Mouse (Mus musculus) neural tube, embryonic 11.5 days (tissue): ENCODE data around the gene Il17rc. TPM values are rescaled to one million over a fixed set of nuclear protein-coding genes. Genes with fewer than 3 reads are reported as not detected.

Source experiments
- ATAC-seq: fragments of 200-750 bp; cut with Nextera tagmentation; 2 replicates; pipeline ENCODE4 v1.8.0; 2017; ENCODE audit warnings: moderate number of reproducible peaks, mild to moderate bottlenecking, moderate TSS enrichment, moderate library complexity; ENCODE audit not compliant: insufficient read depth, low FRiP score, low TSS enrichment
- DNase-seq: peaks from one replicate; pipeline ENCODE4 v3.0.0-alpha.2; 2015; ENCODE audit warnings: low spot score
- H3K27ac ChIP-seq: fragments of 300-500 bp; sonication (generic); 2 replicates; pipeline ENCODE4 v1.5.1; 2014; ENCODE audit warnings: low read depth, mild to moderate bottlenecking, low read length
- H3K27me3 ChIP-seq: fragments of 300-500 bp; sonication (generic); 2 replicates; pipeline ENCODE4 v1.6.1; 2014; ENCODE audit warnings: mild to moderate bottlenecking, low read length, mixed read lengths; ENCODE audit not compliant: control insufficient read depth, insufficient read depth
- H3K36me3 ChIP-seq: fragments of 300-500 bp; sonication (generic); 2 replicates; pipeline ENCODE4 v1.6.1; 2014; ENCODE audit warnings: mild to moderate bottlenecking, low read length, moderate library complexity, mixed read lengths; ENCODE audit not compliant: control insufficient read depth, insufficient read depth
- H3K4me1 ChIP-seq: fragments of 300-500 bp; sonication (generic); 2 replicates; pipeline ENCODE4 v1.6.1; 2014; ENCODE audit warnings: low read length, mixed read lengths; ENCODE audit not compliant: control insufficient read depth, insufficient read depth
- H3K4me2 ChIP-seq: fragments of 300-500 bp; sonication (generic); 2 replicates; pipeline ENCODE4 v1.6.1; 2014; ENCODE audit warnings: low read depth, mild to moderate bottlenecking, moderate library complexity
- H3K4me3 ChIP-seq: fragments of 300-500 bp; sonication (generic); 2 replicates; pipeline ENCODE4 v1.5.1; 2014; ENCODE audit warnings: low read depth, low read length
- H3K9ac ChIP-seq: fragments of 300-500 bp; sonication (generic); 2 replicates; pipeline ENCODE4 v1.6.1; 2014; ENCODE audit warnings: mild to moderate bottlenecking, low read length
- H3K9me3 ChIP-seq: fragments of 300-500 bp; sonication (generic); 2 replicates; pipeline ENCODE4 v1.6.1; 2016; ENCODE audit warnings: low read length; ENCODE audit not compliant: control insufficient read depth
- WGBS: fragments of 180-500 bp; shearing (Covaris S2); extraction: QIAGEN DNeasy Blood & Tissue Kit; methylation state at CpG from one replicate; pipeline ENCODE4 v1.1.7; 2014; 5-methylcytosine and 5-hydroxymethylcytosine counted together
- polyA plus RNA-seq: library from polyadenylated mRNA; unstranded; fragments of >200 nt; fragmentation: Nextera tagmentation; extraction: Ambion mirVana; gene quantifications from 2 replicates; pipeline ENCODE4 v1.2.1, GENCODE M21; 2014

Gene Il17rc
- polyA plus RNA-seq, 1 experiment from 2014 or later, result 3.4 TPM

GRCm38 (mm10) chr6:113442442-113443090, 28.7 kb upstream of the Il17rc start, which contains the start of gene Jagn1:
TSS of gene Jagn1 (plus strand) at chr6:113442569.
- peak; percentile 95 for DNase-seq
- H3K9me3 ChIP-seq, result no peaks in the 10 kb centered on the region
- peaks cover 7% of the 10 kb centered on the region for H3K36me3 ChIP-seq
- peak within 1 kb of the TSS; percentile 84 for H3K9ac ChIP-seq
- peak within 1 kb of the TSS; percentile 81 for H3K4me3 ChIP-seq
- peak; percentile 92 for ATAC-seq
- WGBS, result 1% methylated on average over 45 of the region's 45 CpGs
- peak within 1 kb of the TSS; percentile 39; the same call in 1 of the 2 replicates for H3K27ac ChIP-seq
- H3K4me2 ChIP-seq, result peak within 1 kb of the TSS; percentile 81
- H3K4me1 ChIP-seq, result peaks cover 5% of the 10 kb centered on the region; the same call in 1 of the 2 replicates
- H3K27me3 ChIP-seq, result no peaks in the 10 kb centered on the region

DNA sequence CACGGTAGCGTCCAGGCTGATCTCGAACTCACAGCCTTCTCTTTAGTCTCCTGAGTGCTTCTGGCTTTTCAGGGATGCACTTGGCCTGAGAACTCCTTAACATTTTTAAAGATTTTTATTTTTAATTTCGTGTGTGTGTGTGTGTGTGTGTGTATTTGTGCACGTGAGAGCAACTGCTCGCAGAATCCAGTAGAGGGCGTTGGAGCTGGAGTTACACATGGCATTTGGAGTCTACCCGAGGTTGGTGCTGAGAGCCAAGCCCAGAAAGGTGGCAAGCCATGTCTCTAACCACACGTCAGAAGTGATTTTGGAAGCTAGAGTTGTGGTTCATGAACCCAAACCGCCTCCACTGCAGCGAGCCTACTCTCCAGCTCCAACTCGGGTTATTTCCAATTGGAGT, 28.1 kb upstream of the Il17rc start:
- Histone ChIP-seq H3K4me1 (peaks cover 5% of the 10 kb centered on the region; the same call in 1 of the 2 replicates), H3K36me3 (peaks cover 10% of the 10 kb centered on the region), H3K4me2 (peak overlapping the region; percentile 81), H3K27me3 (no peaks in the 10 kb centered on the region), H3K4me3 (peak overlapping the region; percentile 81), H3K27ac (no peak overlapping the region), H3K9ac (peak overlapping the region; percentile 84), H3K9me3 (no peaks in the 10 kb centered on the region)
- DNase-seq, result no peak
- ATAC-seq, result no peak
- 49% methylated on average over 12 of the region's 12 CpGs for WGBS

DNA sequence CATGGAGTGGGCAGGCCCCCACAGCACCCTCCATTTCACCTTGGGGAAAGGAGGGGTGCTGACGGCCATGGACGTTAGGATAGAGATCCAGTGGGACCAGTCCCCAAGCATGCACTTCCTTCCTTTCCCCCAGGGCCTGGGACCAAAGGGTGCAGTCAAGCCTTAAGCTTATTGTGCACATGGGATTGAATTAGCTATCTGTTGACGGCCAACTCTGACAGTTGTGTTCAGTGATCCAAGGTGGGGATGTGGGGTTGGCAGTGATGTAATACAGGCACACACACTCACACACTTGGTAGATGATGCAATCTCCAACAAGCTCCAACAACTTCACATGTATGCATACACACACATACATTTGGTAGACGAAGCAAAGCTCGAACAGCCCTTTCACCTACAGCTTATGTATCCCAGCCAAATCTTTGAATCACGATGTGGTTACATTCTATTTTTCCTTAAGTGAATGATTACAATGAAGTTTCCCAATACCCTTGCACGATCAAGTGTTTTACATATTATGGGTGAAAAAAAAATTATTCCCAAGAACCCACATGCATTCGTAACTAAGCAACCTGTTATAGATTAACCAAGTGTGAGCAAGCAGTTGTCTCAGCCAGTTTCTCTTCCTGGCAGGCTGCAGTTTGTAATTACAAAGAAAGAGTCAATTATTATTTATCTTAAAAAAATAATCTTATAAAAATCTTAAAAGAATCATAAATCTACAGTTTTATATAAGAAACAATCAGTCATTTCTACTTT, 26.8 kb upstream of the Il17rc start:
- Histone ChIP-seq H3K27me3 (no peaks in the 10 kb centered on the region), H3K4me2 (no peak overlapping the region), H3K9me3 (no peaks in the 10 kb centered on the region), H3K4me3 (no peak overlapping the region), H3K36me3 (peaks cover 13% of the 10 kb centered on the region), H3K9ac (no peak overlapping the region), H3K27ac (no peak overlapping the region), H3K4me1 (peaks cover 5% of the 10 kb centered on the region; the same call in 1 of the 2 replicates)
- no peak for ATAC-seq
- no peak for DNase-seq
- 92% methylated on average over 7 of the region's 8 CpGs for WGBS

GRCm38 (mm10) chr6:113447639-113448038, 23.6 kb upstream of the Il17rc start:
- Histone ChIP-seq H3K9ac (no peak overlapping the region), H3K4me3 (no peak overlapping the region), H3K27me3 (no peaks in the 10 kb centered on the region), H3K4me2 (no peak overlapping the region), H3K27ac (no peak overlapping the region), H3K4me1 (peaks cover 5% of the 10 kb centered on the region; the same call in 1 of the 2 replicates), H3K9me3 (no peaks in the 10 kb centered on the region), H3K36me3 (peaks cover 13% of the 10 kb centered on the region)
- ATAC-seq (no peak), DNase-seq (no peak)
- WGBS, result 93% methylated on average over 4 of the region's 4 CpGs

GRCm38 (mm10) chr6:113451839-113452238, 19.4 kb upstream of the Il17rc start:
- H3K9me3 ChIP-seq, result no peaks in the 10 kb centered on the region
- no peak overlapping the region for H3K27ac ChIP-seq
- WGBS, result 88% methylated on average over 2 of the region's 2 CpGs
- H3K9ac ChIP-seq, result no peak overlapping the region
- no peak overlapping the region for H3K4me3 ChIP-seq
- no peak for ATAC-seq
- no peaks in the 10 kb centered on the region for H3K4me1 ChIP-seq
- peaks cover 13% of the 10 kb centered on the region for H3K36me3 ChIP-seq
- DNase-seq, result no peak
- no peaks in the 10 kb centered on the region for H3K27me3 ChIP-seq
- no peak overlapping the region for H3K4me2 ChIP-seq

DNA sequence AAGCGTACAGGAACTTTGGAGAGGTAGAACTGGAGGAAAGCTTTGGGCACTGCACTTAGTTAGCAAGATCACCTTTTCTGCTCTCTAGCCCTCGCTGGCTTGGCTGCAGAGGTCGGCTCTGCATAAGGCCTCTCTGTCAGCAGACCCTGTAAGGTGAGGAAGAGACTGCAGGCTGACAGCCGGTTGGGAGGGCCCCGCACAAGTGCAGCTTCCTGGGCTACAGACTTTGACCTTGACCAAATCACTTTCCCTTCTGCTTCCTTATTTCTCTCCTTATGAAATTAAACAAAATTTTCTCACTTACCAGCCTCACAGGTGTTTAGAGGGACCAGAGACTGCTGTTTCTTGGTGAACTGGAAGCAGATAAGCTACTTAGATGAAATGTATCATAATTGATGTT, 16.2 kb upstream of the Il17rc start:
- DNase-seq (no peak), ATAC-seq (no peak)
- 70% methylated on average over 5 of the region's 5 CpGs for WGBS
- Histone ChIP-seq H3K4me3 (no peak overlapping the region), H3K4me2 (no peak overlapping the region), H3K9ac (no peak overlapping the region), H3K27me3 (no peaks in the 10 kb centered on the region), H3K36me3 (no peaks in the 10 kb centered on the region), H3K4me1 (no peaks in the 10 kb centered on the region), H3K27ac (no peak overlapping the region), H3K9me3 (no peaks in the 10 kb centered on the region)

- no peak within 1 kb of the TSS for H3K9ac ChIP-seq
- H3K9me3 ChIP-seq, result no peaks in the 10 kb centered on the region
- WGBS, result 76% methylated on average over 10 of the region's 10 CpGs
- no peak within 1 kb of the TSS for H3K4me2 ChIP-seq
- H3K27me3 ChIP-seq, result no peaks in the 10 kb centered on the region
- H3K36me3 ChIP-seq, result no peaks in the 10 kb centered on the region
- H3K4me3 ChIP-seq, result no peak within 1 kb of the TSS
- ATAC-seq (no peak), DNase-seq (no peak)
- H3K4me1 ChIP-seq, result no peaks in the 10 kb centered on the region
- H3K27ac ChIP-seq, result no peak within 1 kb of the TSS
These were observed 13.2 kb upstream of the Il17rc start, which contains the start of gene Il17re for GRCm38 (mm10) chr6:113457952-113458534. TSS of gene Il17re (plus strand) at chr6:113458484.

DNA sequence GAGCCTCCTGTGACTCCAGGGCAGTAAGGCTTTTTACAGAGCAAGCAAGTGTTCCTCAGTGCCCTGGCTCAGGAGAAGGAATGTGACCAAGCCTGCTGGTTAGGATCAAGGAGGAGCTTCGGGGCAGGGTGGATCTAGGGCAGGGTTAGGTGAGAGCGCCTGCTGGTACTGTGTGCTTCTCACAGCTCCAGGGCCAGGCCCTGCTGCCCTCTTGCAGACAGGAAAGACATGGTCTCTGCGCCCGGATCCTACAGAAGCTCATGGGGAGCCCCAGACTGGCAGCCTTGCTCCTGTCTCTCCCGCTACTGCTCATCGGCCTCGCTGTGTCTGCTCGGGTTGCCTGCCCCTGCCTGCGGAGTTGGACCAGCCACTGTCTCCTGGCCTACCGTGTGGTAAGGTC, 12.6 kb upstream of the Il17rc start:
- H3K36me3 ChIP-seq, result no peaks in the 10 kb centered on the region
- H3K4me1 ChIP-seq, result no peaks in the 10 kb centered on the region
- DNase-seq (no peak), ATAC-seq (no peak)
- no peak overlapping the region for H3K4me2 ChIP-seq
- WGBS, result 72% methylated on average over 10 of the region's 10 CpGs
- no peaks in the 10 kb centered on the region for H3K27me3 ChIP-seq
- H3K9me3 ChIP-seq, result no peaks in the 10 kb centered on the region
- no peak overlapping the region for H3K27ac ChIP-seq
- H3K4me3 ChIP-seq, result no peak overlapping the region
- H3K9ac ChIP-seq, result no peak overlapping the region
